Mouse (Mus musculus) testis, adult 2 months (tissue): Measurements from ENCODE around the gene Ppfia3.

ENCODE experiments used
- CTCF ChIP-seq: fragments of 200-500 bp; IDR thresholded peaks from 2 replicates; pipeline ENCODE4 v1.5.1; 2012; ENCODE audit warnings: low read depth, mild to moderate bottlenecking, inconsistent platforms, low read length, moderate library complexity; ENCODE audit not compliant: control insufficient read depth, insufficient read depth, insufficient replicate concordance
- POLR2A ChIP-seq: fragments of 200-500 bp; IDR thresholded peaks from 2 replicates; pipeline ENCODE4 v1.6.1; 2012; ENCODE audit warnings: low read depth, mild to moderate bottlenecking, inconsistent platforms, low read length, moderate library complexity; ENCODE audit not compliant: control insufficient read depth

- TF ChIP-seq CTCF: peak; percentile 91
- no peak for TF ChIP-seq POLR2A
Measured at GRCm38 (mm10) chr7:45405091-45406075, 38.6 kb upstream of the Ppfia3 start, which contains the start of gene Kcna7.
